Mouse (Mus musculus) megakaryocyte-erythroid progenitor cell, adult 5-6 weeks (primary cell): ENCODE data around the gene Taf10. TPM values are rescaled to one million over a fixed set of nuclear protein-coding genes. Genes with fewer than 3 reads are reported as not detected.

Experiments used
- ATAC-seq: replicated peaks from 2 replicates; pipeline ENCODE4 v1.8.0; 2016; ENCODE audit warnings: mild to moderate bottlenecking, inconsistent platforms; ENCODE audit not compliant: severe bottlenecking, poor library complexity, low FRiP score, low TSS enrichment
- total RNA-seq, 2 experiments: library from RNA; stranded (forward) in 1 of 2; stranded (reverse) in 1 of 2; fragments of 200-1000, 215-1000 nt in 1 of 2; fragments of >200 nt in 1 of 2; fragmentation: Nextera tagmentation in 1 of 2; gene quantifications; 2 replicates each; pipeline ENCODE4 v1.2.3; 2014 to 2017

Gene Taf10
- total RNA-seq (2014; fragmentation: Nextera tagmentation) = 333 and 378 TPM in 2 replicates
- total RNA-seq (2017) = 181 and 219 TPM in 2 replicates

GRCm38 (mm10) chr7:105743926-105744590 lies at the start of gene Taf10:
Gene Taf10 (minus strand): TSS chr7:105744361.
- ATAC-seq = peak; percentile 99

GRCm38 (mm10) chr7:105793701-105794100 lies 49.5 kb upstream of the Taf10 start:
- no peak for ATAC-seq

- no peak for ATAC-seq
Measured at GRCm38 (mm10) chr7:105791147-105791546, 47.0 kb upstream of the Taf10 start.

GRCm38 (mm10) chr7:105787285-105788140 lies 43.4 kb upstream of the Taf10 start, which contains the start of gene Dchs1:
Gene Dchs1 (minus strand): TSS chr7:105787654.
- no peak for ATAC-seq

- ATAC-seq = 0 out of 2 replicates have a peak, but pooled peaks have one; percentile 8
Measured at GRCm38 (mm10) chr7:105786506-105787284, 42.5 kb upstream of the Taf10 start.

- no peak for ATAC-seq
Measured at GRCm38 (mm10) chr7:105784556-105784955, 40.4 kb upstream of the Taf10 start.

GRCm38 (mm10) chr7:105783861-105784260 lies 39.7 kb upstream of the Taf10 start:
- no peak for ATAC-seq

GRCm38 (mm10) chr7:105778553-105779265 lies 34.5 kb upstream of the Taf10 start:
- no peak for ATAC-seq

- 0 out of 2 replicates have a peak, but pooled peaks have one; percentile 43 for ATAC-seq
Measured at GRCm38 (mm10) chr7:105777797-105778552, 33.8 kb upstream of the Taf10 start.

- ATAC-seq = no peak
Measured at GRCm38 (mm10) chr7:105777316-105777715, 33.2 kb upstream of the Taf10 start.

GRCm38 (mm10) chr7:105776026-105776425 lies 31.9 kb upstream of the Taf10 start:
- ATAC-seq = no peak

- no peak for ATAC-seq
Measured at GRCm38 (mm10) chr7:105774661-105775060, 30.5 kb upstream of the Taf10 start.

- ATAC-seq = no peak
Measured at GRCm38 (mm10) chr7:105773041-105773440, 28.9 kb upstream of the Taf10 start.

GRCm38 (mm10) chr7:105772331-105772730 lies 28.2 kb upstream of the Taf10 start:
- ATAC-seq = no peak

GRCm38 (mm10) chr7:105769959-105770358 lies 25.8 kb upstream of the Taf10 start:
- no peak for ATAC-seq

GRCm38 (mm10) chr7:105767729-105768165 lies 23.6 kb upstream of the Taf10 start:
- ATAC-seq = no peak

GRCm38 (mm10) chr7:105764331-105764730 lies 20.2 kb upstream of the Taf10 start:
- ATAC-seq = no peak

GRCm38 (mm10) chr7:105762517-105763270 lies 18.5 kb upstream of the Taf10 start:
- ATAC-seq = no peak
